Mouse (Mus musculus) kidney, postnatal 0 days (tissue): ENCODE results near the gene Tacc3. TPM values are rescaled to one million over a fixed set of nuclear protein-coding genes. Genes with fewer than 3 reads are reported as not detected.

Experiments used
- ATAC-seq: fragments of 200-750 bp; cut with Nextera tagmentation; replicated peaks from 2 replicates; pipeline ENCODE4 v1.8.0; 2017; ENCODE audit warnings: low read depth, moderate number of reproducible peaks, moderate TSS enrichment, moderate library complexity; ENCODE audit not compliant: low FRiP score
- DNase-seq: peaks from one replicate; pipeline ENCODE4 v3.0.0-alpha.2; 2016; ENCODE audit warnings: low spot score
- H3K27ac ChIP-seq: fragments of 300-500 bp; sonication (generic); 2 replicates; pipeline ENCODE4 v1.5.1; 2014; ENCODE audit warnings: mild to moderate bottlenecking
- H3K27me3 ChIP-seq: fragments of 300-500 bp; sonication (generic); 2 replicates; pipeline ENCODE4 v1.6.1; 2014; ENCODE audit warnings: low read length, mixed read lengths; ENCODE audit not compliant: insufficient read depth
- H3K36me3 ChIP-seq: fragments of 300-500 bp; sonication (generic); 2 replicates; pipeline ENCODE4 v1.6.1; 2014; ENCODE audit warnings: low read length, mixed read lengths; ENCODE audit not compliant: insufficient read depth
- H3K4me1 ChIP-seq: fragments of 300-500 bp; sonication (generic); replicated peaks from 2 replicates; pipeline ENCODE4 v1.6.1; 2014; ENCODE audit warnings: antibody characterized with exemption, low read length, mixed read lengths; ENCODE audit not compliant: insufficient read depth
- H3K4me2 ChIP-seq: fragments of 300-500 bp; sonication (generic); 2 replicates; pipeline ENCODE4 v1.6.1; 2014; ENCODE audit warnings: mild to moderate bottlenecking, low read length, moderate library complexity, mixed read lengths
- H3K4me3 ChIP-seq: fragments of 300-500 bp; sonication (generic); replicated peaks from 2 replicates; pipeline ENCODE4 v1.5.1; 2014; ENCODE audit warnings: low read depth, low read length
- H3K9ac ChIP-seq: fragments of 300-500 bp; sonication (generic); 2 replicates; pipeline ENCODE4 v1.6.1; 2014; ENCODE audit warnings: low read depth, low read length
- H3K9me3 ChIP-seq: fragments of 300-500 bp; sonication (generic); replicated peaks from 2 replicates; pipeline ENCODE4 v1.6.1; 2016; ENCODE audit warnings: low read length, inconsistent platforms, mixed read lengths
- CTCF ChIP-seq: IDR thresholded peaks from 2 replicates; pipeline ENCODE4 v1.5.1; 2016; ENCODE audit warnings: antibody characterized with exemption, low read depth, mild to moderate bottlenecking, moderate library complexity
- WGBS: fragments of 180-500 bp; shearing (Covaris S2); extraction: QIAGEN DNeasy Blood & Tissue Kit; methylation state at CpG from one replicate; pipeline ENCODE4 v1.1.7; 2014; 5-methylcytosine and 5-hydroxymethylcytosine counted together
- polyA plus RNA-seq: library from polyadenylated mRNA; unstranded; fragments of >200 nt; fragmentation: Nextera tagmentation; extraction: Ambion mirVana; gene quantifications from 2 replicates; pipeline ENCODE4 v1.2.1, GENCODE M21; 2015

Gene Tacc3
- polyA plus RNA-seq, 1 experiment from 2014 or later, result 74.3 TPM

DNA sequence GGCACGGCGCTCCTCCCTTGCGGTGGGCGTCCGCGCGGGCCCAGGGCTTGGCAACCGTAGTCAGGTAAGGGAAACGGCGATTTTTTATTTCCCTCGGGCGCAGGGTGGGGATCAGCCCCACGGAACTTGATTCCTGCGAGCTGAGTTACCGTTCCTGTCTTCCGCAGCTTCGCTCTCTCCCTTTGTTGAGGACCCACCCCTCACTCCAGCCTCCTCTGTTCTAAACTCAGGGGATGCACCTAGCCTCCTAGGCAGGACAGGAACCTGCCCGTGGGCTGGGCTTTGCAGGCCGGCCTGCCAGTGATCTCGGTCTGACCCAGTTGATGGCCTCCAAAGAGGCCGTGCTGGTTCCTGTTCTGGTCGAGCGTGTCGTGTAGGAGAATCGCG is 729 bp downstream of the Tacc3 start:
- DNase-seq, result peak; percentile 15
- ATAC-seq, result no peak
- WGBS, result 0% methylated on average over 26 of the region's 26 CpGs
- Histone ChIP-seq H3K36me3 (0 out of 2 replicates have a peak, but pooled peaks cover 13% of the 10 kb centered on the region), H3K9me3 (no peaks in the 10 kb centered on the region), H3K9ac (peak overlapping the region; percentile 66), H3K4me1 (peaks cover 15% of the 10 kb centered on the region; the same call in 1 of the 2 replicates), H3K4me3 (peak overlapping the region; percentile 73), H3K27me3 (no peaks in the 10 kb centered on the region), H3K4me2 (peak overlapping the region; percentile 66), H3K27ac (peak overlapping the region; percentile 97)
- no peak for TF ChIP-seq CTCF

GRCm38 (mm10) chr5:33668223-33668622 is 10.3 kb downstream of the Tacc3 start:
- peaks cover 59% of the 10 kb centered on the region for H3K36me3 ChIP-seq
- TF ChIP-seq CTCF, result peak; percentile 58
- DNase-seq (peak; percentile 62), ATAC-seq (no peak)
- H3K9ac ChIP-seq, result no peak overlapping the region
- no peak overlapping the region for H3K4me3 ChIP-seq
- H3K27ac ChIP-seq, result no peak overlapping the region
- H3K4me2 ChIP-seq, result no peak overlapping the region
- no peaks in the 10 kb centered on the region for H3K4me1 ChIP-seq
- no peaks in the 10 kb centered on the region for H3K9me3 ChIP-seq
- H3K27me3 ChIP-seq, result no peaks in the 10 kb centered on the region

DNA sequence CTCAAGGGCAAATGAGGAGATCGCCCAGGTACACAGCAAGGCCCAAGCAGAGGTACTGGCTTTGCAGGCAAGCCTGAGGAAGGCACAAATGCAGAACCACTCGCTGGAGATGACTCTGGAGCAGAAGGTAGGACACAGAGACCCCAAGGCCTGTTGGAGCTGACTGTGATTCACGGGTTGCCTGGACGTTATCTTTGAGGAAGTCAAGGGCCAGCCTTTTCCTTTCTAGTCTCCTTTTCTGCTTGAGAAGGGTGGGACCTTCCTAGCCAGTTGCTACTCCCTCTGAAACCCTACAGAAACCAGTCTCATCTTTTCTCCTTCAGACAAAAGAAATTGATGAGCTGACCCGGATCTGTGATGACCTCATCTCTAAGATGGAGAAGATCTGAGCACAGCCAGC is 13.7 kb downstream of the Tacc3 start:
- WGBS, result 74% methylated on average over 5 of the region's 5 CpGs
- no peaks in the 10 kb centered on the region for H3K4me1 ChIP-seq
- H3K9me3 ChIP-seq, result no peaks in the 10 kb centered on the region
- ATAC-seq (no peak), DNase-seq (no peak)
- H3K4me2 ChIP-seq, result no peak overlapping the region
- no peak overlapping the region for H3K9ac ChIP-seq
- H3K36me3 ChIP-seq, result peaks cover 49% of the 10 kb centered on the region
- no peaks in the 10 kb centered on the region for H3K27me3 ChIP-seq
- H3K4me3 ChIP-seq, result no peak overlapping the region
- no peak for TF ChIP-seq CTCF
- H3K27ac ChIP-seq, result no peak overlapping the region

DNA sequence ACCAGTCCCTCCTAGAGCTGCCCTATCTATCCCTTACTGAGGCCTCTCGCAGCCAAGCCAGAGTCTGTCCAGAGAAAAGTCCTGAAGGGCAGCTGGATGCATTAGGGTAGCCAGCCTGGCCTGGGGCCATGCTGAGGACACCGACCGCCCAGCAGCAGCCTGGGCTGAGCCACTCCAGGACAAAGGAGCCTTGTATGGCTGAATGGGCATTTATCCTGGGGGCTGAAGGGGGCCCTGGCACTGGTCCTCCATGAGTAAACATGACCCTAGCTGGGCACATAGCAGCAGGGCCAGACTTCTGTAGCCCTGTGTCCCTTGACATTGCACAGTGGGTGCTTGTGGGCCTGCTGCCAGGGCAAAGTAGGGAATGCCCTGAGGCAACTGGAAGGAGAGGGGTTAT is 16.5 kb downstream of the Tacc3 start:
- 0 out of 2 replicates have a peak overlapping the region, but pooled peaks have one; percentile 8 for H3K9ac ChIP-seq
- peaks cover 28% of the 10 kb centered on the region for H3K36me3 ChIP-seq
- no peak overlapping the region for H3K27ac ChIP-seq
- DNase-seq (no peak), ATAC-seq (no peak)
- H3K27me3 ChIP-seq, result no peaks in the 10 kb centered on the region
- no peaks in the 10 kb centered on the region for H3K4me1 ChIP-seq
- H3K9me3 ChIP-seq, result no peaks in the 10 kb centered on the region
- H3K4me2 ChIP-seq, result no peak overlapping the region
- WGBS, result 74% methylated on average over 3 of the region's 3 CpGs
- no peak overlapping the region for H3K4me3 ChIP-seq
- TF ChIP-seq CTCF, result no peak

- Histone ChIP-seq H3K27me3 (no peaks in the 10 kb centered on the region), H3K4me3 (no peak overlapping the region), H3K27ac (no peak overlapping the region), H3K4me1 (no peaks in the 10 kb centered on the region), H3K4me2 (no peak overlapping the region), H3K9me3 (no peaks in the 10 kb centered on the region), H3K36me3 (peaks cover 17% of the 10 kb centered on the region), H3K9ac (no peak overlapping the region)
- DNase-seq (peak; percentile 79), ATAC-seq (no peak; the same call in 1 of the 2 replicates)
- peak; percentile 77 for TF ChIP-seq CTCF
- 0% methylated on average over 1 of the region's 1 CpGs for WGBS
Measured at GRCm38 (mm10) chr5:33675964-33676363, 18.0 kb downstream of the Tacc3 start.

- no peak for ATAC-seq
- 74% methylated on average over 5 of the region's 5 CpGs for WGBS
- no peak overlapping the region for H3K4me3 ChIP-seq
- H3K27ac ChIP-seq, result no peak overlapping the region
- H3K4me2 ChIP-seq, result no peak overlapping the region
- H3K9me3 ChIP-seq, result no peaks in the 10 kb centered on the region
- no peak overlapping the region for H3K9ac ChIP-seq
- H3K4me1 ChIP-seq, result no peaks in the 10 kb centered on the region
- DNase-seq, result no peak
- H3K27me3 ChIP-seq, result no peaks in the 10 kb centered on the region
- TF ChIP-seq CTCF, result no peak
- no peaks in the 10 kb centered on the region; the same call in 1 of the 2 replicates for H3K36me3 ChIP-seq
Measured at GRCm38 (mm10) chr5:33678244-33678643, 20.3 kb downstream of the Tacc3 start.

GRCm38 (mm10) chr5:33681044-33681443 is 23.1 kb downstream of the Tacc3 start:
- Histone ChIP-seq H3K4me1 (no peaks in the 10 kb centered on the region), H3K4me2 (no peak overlapping the region), H3K4me3 (no peak overlapping the region), H3K27ac (no peak overlapping the region), H3K9ac (no peak overlapping the region), H3K36me3 (no peaks in the 10 kb centered on the region), H3K9me3 (no peaks in the 10 kb centered on the region), H3K27me3 (no peaks in the 10 kb centered on the region)
- TF ChIP-seq CTCF, result no peak
- DNase-seq (no peak), ATAC-seq (no peak)
- WGBS, result 57% methylated on average over 3 of the region's 3 CpGs
